Mouse (Mus musculus): ENCODE data around the gene Ppp1r3d.

Ppp1r3d gene

DNA sequence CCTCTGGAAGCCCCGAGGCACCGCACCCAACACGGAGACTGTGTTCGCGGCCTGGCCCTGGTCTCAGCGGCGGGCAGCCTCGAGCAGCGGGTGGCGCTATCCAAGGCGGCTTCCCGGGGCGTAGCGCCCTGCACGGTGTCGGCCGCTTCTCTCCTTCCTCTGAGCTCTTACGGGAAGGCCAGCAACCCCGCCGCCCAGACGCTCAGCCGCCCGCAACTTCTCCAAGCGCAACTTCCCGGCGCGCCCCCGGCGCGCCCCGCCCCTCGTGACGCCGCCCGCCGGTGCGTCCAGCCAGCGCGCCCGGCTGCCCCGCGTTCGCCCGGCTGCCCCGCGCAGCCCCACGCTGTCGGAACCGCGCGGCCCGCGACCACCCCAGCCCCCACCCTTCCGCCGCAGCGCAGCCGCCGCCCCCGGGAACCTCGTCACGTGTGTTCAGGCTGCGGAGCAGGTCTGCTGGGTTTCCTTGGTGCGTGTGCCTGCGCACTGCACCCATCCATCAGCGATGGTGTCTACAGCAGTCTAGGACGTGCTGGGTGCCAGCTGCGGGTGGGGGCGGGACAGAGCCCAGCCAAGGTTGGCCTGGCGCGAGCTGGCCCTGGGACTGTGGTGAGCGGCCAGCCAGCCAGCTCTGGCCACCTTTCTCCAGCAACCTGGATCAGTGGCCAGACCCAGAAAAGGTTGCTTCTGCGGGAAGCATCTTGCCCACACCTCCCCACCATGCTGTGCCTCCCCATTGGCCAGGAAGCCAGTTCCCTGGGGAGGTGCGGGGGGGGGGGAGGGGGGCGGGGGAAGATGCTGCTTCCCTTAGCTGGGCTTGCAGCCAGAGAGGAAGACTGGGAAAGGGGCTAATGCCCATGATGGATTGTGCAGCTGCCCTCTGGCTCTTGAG, at the start of gene Ppp1r3d, which contains the start of gene Fam217b:
TSS of gene Ppp1r3d (minus strand) at position 212 of the 889 bp plus-strand sequence.
TSS of gene Fam217b (plus strand) at position 264 of the 889 bp plus-strand sequence.
- DNase-seq (ENCODE audit: low spot score): no peak

DNA sequence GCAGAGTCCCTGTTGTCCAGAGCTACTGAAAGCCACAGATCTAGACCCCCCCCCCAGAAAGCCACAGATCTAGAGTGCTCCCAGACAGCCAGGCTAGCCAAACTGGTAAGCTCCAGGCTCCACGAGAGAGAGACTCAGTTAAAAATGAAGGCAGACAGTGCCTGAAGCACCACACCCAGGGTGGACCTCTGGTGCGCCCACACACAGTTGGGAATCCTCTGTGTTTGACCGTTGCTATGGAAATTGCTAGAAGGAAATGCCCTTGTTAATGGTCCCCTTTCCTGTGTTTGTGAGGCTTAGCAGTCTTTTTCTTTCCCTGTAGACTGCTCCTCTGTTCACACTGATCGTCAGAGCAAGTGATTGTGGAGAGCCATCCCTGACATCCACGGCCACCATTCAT, 46.1 kb upstream of the Ppp1r3d start:
- DNase-seq (ENCODE audit: low spot score): no peak

DNA sequence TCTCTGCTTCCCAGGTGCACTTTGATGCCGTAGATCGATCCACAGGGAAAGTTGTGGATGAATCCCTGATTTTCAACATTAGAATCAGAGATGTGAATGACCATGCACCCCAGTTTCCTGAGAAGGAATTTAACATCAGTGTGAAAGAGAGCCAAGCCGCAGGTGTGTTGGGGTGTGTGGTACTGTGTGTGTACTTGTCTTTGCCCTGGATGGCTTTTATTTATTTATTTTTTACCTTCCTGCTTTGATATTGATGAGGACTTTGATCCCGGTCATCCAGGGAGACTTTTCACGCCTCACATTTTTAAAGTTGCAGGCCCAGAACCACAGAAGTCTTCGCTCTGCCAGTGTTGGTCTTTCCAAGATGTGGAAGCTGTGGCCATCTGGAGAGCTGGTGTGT, 43.1 kb upstream of the Ppp1r3d start:
- no peak for DNase-seq (ENCODE audit: low spot score)

DNA sequence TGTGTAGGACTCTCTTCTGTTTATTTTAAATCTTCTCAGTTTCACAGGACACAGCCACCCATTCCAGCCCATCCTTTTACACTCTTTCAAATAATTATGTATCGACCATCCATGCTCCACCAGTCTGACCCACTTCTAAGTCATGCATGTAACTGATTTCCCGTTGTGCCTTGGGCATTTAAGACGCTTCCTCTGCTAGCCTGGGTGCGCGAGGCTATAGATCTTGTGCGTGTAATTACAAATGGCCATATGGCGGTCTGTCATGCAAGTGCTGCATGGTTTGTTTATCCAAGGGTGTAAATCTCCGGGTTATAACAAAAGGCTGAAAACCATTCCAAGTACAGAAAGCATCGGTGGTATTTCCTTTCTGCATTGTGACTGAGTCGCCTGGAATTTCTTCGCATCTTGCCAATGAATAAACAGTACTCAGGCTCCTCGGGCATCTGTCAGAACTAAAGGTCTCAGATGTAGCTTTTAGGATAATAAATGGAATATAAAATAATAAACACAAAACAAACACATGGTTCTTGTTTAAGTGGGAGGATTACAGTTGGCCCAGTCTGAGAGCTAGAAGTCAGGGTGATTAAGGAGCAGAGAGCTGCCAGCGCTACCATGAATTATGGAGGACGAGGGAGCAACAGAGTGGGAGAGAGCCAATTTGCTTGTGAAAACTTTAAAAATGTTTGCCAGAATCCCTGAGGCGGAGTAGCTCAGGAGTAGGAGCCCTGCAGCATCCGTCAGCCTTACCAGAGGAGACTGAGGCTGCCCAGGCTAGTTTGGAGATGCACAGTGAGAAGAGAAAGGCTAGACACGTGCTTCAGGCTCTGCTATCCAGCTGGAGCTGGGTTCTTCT, 40.6 kb upstream of the Ppp1r3d start:
- DNase-seq (ENCODE audit: low spot score): no peak

DNA sequence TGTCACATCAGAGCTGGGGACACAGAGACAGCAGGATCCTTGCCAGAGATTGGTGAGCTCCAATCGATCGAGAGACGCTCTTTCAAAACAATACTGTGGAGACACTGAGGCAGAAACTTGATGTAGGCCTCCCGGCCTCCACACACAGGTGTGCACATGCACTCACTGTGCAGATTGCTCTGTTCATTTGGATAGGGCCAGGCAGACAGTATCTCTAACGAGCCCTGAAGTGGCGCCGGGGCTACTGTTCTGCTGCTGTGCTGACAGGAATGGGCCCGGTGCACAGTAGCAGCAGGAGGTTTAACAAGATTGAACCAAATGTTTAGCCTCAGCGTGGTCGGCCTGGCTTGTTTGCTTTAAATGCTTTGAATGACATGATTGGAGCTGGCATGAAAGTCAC, 36.7 kb upstream of the Ppp1r3d start:
- DNase-seq (ENCODE audit: low spot score): no peak

DNA sequence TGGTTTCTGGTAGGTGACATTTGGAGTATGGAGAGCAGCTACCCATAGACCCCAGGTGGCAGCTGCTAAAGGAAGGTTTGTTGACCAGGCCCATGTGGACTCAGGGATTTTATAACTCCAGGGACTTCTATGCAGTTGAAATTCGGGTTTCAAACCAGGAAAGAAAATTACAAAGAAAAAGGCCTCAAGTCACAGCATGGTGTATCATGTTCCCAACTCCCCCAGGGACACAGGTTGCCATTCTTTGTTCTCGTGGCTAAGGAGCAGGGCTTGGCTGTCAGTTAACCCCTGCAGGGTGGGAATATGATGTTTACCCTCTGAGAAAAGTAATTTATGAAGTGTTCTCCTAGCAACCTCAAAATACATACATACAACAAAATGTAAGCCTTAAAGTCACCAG, 36.0 kb upstream of the Ppp1r3d start:
- no peak for DNase-seq (ENCODE audit: low spot score)

DNA sequence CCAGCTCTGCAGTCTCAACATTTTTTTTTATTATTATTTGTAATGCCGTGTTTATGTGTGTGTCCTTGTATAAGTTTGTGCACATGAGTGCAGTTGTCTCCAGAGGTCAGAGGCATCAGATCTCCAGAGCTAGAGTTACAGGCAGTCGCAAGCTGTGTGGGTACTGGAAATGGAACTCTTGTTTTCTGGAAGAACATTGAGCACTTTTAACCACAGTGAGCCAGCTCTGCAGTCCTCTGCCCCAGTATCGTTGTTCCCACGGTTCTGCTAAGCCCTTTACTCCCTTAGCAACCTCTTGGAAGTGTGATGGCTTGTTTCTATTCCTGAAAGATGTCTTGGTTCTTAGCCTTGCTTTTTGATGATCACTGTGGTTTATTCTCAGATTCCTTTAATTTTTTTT, 35.1 kb upstream of the Ppp1r3d start:
- DNase-seq (ENCODE audit: low spot score): no peak

DNA sequence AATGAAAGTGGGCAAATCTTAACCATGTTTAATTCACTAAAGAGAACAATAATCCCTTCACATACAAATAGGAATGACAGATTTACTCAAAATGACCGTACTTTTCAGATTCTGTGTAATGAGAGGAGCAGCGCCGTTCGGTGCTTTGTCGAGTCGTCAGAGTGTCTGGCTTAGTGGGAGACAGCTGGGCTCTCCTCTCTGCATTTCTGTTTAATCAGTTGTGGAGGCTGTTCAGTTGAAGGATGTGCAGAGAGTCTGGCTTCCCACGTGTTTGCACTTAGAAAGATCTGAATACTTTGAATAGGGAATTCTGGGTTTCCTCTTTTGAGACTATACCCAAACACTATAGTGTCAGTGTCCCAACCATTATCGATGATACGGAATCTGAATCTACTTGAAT, 23.0 kb upstream of the Ppp1r3d start:
- no peak for DNase-seq (ENCODE audit: low spot score)

DNA sequence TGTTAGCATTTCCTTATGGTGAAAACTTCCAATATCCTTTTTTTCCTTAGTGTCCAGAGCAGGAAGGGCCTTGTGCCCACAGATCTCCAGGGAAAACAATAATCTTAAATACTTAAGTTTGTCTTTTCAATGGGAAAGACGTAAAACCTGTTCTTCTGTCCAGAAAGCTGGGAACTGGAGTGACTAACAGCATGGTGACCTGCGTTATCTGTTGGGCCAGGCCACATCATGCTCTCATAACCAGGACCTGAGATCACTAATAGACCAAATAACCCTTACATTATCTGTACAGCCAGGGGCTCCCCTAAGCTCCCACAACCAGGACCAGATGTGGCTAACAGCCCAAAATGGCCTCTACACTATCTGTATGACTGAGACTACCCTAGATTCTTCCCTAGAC, 19.6 kb upstream of the Ppp1r3d start:
- no peak for DNase-seq (ENCODE audit: low spot score)

DNA sequence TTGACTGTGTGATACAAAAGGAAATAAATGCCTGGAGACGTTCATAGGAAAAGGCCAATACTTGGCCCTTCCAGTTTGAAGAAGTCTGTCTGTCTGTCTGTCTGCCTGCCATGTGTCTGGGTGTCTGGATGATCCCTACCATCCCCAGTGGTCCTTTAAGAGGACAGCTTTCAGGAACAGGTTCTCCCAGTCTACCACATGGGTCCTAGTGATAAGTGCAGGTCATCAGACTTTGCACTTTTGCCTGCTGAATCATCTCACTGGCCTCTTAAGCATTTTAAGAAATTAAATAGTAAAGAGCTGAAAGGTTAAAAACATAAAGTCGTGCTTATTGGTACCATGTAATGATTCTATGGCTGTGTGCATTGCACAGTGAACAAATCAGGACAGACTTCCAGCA, 19.2 kb upstream of the Ppp1r3d start:
- DNase-seq (ENCODE audit: low spot score): no peak

DNA sequence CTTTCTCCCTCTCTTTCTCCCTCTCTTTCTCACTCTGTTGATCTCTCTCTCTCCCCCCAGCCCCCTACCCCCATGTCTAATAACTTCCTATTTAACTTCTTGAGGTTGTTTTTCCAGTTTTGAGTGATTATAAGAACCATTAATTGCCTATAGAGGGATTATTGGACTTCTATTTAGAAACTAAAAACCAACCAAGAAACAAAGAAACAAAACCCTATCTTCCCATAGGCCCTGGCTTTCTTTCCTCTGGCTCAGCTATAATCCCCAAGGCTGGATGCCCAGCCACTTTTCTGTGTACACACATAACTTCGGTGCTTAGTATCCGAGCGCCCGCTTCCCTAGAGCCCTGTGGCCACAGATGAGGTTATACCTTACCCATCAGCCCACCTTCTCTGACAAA, 16.0 kb upstream of the Ppp1r3d start, which contains the start of gene Cdh26:
TSS of gene Cdh26 (plus strand) at position 301 of the 400 bp plus-strand sequence.
- no peak for DNase-seq (ENCODE audit: low spot score)

DNA sequence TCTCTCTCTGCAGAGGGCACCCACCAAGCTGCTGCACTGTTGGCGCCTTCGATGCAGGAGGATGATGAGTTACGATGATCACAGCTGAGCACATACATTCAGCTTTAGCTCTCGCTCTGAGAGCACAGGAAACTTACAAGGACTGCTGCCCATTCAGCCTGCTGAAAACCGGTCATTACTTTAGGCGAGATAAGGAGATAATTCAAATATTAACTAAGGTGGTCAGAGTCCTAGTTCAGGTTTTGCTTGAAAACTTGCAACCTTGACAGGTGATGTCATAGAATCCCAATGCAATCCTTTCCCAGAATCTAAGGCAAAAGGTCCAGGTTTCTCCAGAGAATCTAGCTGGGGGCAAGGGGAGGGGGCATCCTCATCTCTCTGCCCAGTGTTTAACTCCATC, 15.2 kb upstream of the Ppp1r3d start:
- DNase-seq (ENCODE audit: low spot score): no peak

DNA sequence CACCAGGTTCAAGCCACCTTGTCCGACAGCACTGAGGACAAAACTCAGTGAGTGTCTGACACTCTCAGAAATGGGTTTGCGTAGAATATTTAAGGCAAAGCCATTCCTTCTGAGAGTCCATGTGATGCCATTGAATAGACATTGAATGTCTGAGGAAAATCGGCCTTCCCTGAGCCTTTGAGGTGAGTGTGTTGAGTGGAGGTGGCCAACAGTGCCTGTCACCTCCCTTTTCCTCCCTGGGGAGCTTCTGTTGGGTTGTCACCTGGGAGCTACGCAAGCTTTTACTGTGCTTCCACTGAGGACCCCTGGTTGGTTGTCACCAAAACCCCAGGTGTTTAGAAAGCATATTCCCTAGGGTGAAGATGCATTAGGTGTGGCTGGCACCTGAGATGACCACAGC, 14.4 kb upstream of the Ppp1r3d start:
- DNase-seq (ENCODE audit: low spot score): no peak

DNA sequence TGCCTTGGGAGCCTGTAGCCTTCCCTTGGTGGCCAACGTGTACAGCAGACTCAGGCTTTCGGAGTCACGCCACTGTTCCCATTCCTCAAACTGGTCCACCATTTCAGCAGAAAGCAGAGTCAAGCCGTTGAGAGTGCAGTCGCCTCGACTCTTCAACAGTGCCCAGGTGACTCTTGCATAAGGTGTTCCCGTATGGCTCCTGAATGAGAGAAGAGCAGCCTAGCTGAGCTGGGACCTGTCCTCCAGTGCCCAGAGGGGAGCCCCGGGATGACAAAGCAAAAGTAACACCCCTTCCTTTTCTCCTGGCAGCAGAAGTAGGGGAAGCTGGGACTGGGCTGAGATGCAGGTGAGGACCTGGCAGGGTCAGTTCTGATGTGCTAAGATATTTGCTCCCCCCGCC, 13.9 kb upstream of the Ppp1r3d start:
- DNase-seq (ENCODE audit: low spot score): no peak

DNA sequence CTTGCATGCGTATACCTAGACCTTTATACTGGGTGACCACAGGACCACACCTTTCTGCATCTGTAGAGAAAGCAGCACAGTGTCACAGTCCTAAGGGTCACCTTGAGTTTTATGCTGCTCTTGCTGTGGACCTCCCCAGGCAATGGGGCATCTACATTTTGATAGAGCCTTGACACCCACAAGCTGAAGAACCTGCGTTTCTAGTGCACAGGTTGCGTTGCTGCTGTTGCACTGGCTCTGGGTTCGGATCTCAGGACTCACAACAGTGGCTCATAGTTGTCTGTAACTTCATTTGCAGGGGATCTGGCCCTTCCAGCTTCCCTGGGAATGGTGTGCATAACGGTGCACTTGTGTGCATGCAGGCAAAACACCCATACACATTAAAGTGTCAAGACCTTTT, 12.9 kb upstream of the Ppp1r3d start:
- DNase-seq (ENCODE audit: low spot score): no peak

DNA sequence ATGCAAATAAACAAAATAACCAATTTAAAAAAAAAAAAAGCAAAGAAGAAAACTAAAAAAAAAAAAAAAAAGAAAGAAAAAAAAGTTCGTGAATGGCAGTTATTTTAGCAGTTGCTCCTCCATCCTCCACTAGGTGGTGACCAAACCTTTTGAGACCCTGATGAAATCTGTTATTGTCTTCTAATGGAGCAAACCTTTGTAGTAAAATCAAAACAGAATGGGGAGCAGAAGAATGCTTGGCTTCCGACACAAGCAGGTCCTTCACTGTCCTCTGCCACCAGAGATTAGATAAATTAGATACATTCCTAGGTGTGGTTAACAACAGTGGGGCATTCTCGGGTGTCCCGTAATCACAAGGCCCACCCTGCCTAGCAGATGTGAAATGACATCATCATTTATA, 12.0 kb upstream of the Ppp1r3d start:
- no peak for DNase-seq (ENCODE audit: low spot score)

DNA sequence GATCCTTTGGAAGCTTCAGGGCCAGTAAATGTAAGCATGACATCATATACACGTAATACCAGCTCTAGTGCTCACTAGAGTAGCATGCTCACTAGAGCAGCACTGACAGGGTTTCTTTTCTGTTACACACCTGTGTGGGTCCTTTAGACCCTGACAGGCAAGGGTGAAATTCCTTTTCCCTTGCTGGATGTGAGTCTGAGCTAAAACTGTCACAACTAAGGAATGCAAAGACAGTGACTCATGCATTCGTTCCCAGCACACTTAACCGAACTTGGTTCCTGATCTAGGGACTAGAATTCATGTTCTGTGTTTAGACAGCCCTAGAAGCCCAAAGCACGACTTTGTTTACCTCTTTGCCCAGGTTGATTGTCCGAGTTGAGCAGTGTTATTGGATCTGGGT, 9.0 kb upstream of the Ppp1r3d start:
- DNase-seq (ENCODE audit: low spot score): no peak

DNA sequence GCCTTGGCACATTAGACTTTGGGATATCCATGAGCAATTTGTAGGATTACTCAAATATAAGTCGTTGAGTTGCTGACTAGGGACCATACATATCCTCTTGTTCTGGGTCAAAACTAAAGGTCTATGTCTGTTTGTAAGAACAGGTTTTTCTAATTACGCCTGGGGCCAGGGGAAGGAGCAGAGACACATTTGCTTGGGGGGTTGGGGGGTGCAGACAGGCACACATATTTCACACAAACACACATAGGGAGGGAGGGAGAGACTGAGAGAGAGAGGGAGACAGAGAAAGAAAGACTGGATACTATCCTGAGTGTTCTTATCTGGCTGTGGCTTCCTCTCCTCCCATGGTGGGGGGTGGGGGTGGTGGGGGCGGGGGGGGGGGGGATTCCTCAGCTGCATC, 7.9 kb upstream of the Ppp1r3d start:
- no peak for DNase-seq (ENCODE audit: low spot score)

DNA sequence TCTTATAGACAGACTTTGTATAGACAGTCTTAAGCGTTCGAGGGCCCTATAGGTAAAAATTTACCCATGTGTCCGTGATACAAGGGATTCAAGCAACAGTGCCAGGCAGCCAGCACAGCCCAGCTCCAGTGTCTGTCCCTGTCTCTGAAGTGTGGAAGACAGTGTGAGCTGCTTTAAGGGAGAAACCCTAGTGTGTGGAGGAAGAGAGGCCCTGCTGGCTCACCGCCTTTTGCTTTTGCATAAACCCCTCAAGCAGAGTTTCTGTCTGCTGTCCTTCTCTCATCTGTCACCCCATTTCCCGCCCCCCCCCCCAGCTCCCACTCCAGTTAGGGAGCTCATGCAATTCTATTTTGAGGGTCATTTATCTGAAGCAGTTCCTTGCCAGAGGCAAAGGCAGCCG, 7.3 kb upstream of the Ppp1r3d start:
- no peak for DNase-seq (ENCODE audit: low spot score)

DNA sequence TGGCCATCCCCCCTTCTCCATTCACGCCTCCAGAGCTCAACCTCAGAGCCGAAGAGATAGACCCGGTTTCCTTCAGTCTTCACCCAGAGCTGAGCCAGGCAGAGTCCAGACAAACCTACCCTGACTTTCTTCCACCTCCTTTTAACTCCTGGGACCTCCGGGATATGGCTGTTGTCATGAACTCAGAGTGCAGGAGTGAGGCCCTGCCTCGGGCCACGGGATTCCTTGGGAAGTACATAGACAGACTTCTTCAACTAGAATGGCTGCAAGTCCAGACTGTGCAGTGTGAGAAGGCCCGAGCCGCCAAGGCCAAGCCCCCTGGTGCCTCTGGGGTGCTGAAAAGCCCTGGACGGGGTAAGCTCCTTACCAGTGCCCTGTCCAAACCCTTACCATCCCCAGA, 6.3 kb upstream of the Ppp1r3d start:
- no peak for DNase-seq (ENCODE audit: low spot score)

DNA sequence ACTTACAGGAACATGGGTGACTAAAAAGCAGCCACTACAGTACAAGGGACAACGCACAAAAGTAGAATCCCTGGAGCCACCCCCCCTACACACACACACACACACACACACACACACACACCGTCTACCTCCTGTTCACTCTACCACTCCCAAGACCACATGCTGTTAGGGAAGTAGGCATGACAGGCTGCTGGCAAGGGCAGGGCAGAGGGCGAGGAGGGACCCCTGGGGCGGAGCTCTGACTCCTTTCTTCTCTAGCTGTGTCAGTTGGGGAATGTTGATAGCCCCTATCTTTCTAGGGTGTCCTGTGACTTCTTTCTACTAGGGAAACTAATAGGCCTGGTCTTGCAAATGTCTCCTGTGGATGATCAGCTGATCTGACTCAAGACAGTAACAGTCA, 2.7 kb upstream of the Ppp1r3d start:
- DNase-seq (ENCODE audit: low spot score): no peak

DNA sequence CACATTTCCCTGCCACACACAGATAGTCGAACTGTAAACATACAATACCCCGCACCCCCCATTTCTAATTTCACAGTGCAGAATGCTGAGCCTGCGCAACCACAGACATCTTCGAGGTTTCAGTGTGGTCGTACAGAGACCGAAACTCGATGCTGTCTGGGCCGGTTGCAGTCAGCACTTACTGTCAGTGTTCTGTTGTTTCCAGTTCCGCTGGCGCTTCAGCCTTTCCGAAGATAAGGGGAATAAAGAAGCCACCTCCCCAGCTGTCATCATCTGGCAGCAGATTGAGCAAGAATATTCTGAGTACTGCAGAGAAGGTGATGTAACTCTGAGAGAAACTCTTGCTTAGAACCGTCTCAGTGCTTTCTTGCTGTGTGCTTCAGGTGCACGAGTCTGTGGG, 2.2 kb upstream of the Ppp1r3d start:
- DNase-seq (ENCODE audit: low spot score): no peak

DNA sequence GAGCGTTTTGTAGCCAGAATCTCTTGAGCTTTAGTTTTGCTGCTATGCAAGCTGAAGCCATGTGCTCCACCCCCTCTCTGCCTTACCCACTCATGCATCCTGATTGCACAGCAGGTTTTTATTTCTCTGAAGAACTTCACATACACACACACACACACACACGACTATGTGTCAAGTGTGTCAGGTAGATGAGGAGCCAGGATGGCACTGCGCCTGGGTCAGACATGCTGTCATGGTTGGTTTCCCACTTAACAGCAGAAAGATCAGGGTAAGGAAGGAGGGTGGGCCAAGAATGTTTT, 827 bp upstream of the Ppp1r3d start:
- no peak for DNase-seq (ENCODE audit: low spot score)

All from urinary bladder, postnatal 10 days (tissue).